Mouse (Mus musculus) small intestine, adult 2 months (tissue): ENCODE data around the gene Tubb5.
A peak's percentile ranks its signal among the peaks of the same experiment; 100 is the strongest.

Experiments used
- CTCF ChIP-seq: fragments of 200-500 bp; IDR thresholded peaks from 2 replicates; pipeline ENCODE4 v1.5.1; 2012; ENCODE audit warnings: low read depth, mild to moderate bottlenecking, control low read depth, inconsistent platforms, low read length, moderate library complexity, mixed read lengths; ENCODE audit not compliant: insufficient replicate concordance, insufficient read length; ENCODE audit errors: extremely low read depth
- POLR2A ChIP-seq: fragments of 200-500 bp; IDR thresholded peaks from 2 replicates; pipeline ENCODE4 v1.6.1; 2012; ENCODE audit warnings: low read depth, mild to moderate bottlenecking, control low read depth, inconsistent platforms, low read length, moderate library complexity

DNA sequence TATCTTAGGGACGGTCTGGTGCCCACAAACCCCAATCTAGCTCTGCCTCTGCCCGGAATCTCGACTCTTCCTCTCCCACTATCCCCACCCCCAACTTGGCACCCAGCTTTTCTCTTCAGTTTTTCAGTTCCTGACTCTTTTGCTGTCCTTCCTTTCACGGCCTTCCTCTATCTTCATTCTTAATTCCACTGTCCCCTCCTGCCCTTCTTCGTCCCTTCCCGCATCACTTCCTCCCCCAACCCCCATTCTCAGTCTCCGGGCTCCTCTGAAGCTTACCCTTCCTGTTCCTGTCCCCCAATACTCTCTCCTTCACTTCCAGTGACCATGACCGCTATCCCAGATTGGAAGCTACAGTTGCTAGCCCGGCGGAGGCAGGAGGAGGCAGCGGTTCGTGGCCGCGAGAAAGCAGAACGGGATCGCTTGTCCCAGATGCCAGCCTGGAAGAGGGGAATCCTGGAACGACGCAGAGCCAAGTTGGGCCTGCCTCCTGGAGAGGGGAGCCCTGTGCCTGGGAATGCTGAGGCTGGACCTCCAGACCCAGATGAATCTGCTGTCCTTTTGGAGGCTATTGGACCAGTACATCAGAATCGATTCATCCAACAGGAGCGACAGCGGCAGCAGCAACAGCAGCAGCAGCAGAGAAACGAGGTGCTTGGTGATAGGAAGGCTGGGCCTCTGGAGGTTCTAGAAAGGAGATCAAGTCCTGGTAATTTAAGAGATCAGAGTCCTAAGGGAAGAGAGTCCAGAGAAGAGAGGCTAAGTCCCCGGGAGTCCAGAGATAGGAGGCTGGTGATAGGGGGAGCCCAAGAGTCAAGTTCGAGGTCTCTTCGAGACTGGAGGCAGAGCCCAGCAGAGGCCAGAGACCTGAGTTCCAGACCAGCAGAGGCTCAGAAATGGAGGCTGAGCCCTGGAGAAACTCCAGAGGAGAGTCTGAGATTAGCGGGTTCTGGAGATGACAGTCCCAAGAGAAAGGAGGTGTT, 29.1 kb upstream of the Tubb5 start:
- TF ChIP-seq CTCF, result peak; percentile 45; the same call in 1 of the 2 replicates
- no peak; the same call in 1 of the 2 replicates for TF ChIP-seq POLR2A
